Mouse (Mus musculus) forebrain, embryonic 16.5 days (tissue): ENCODE data around the gene Kirrel3. TPM values are rescaled to one million over a fixed set of nuclear protein-coding genes. Genes with fewer than 3 reads are reported as not detected.
A peak's percentile ranks its signal among the peaks of the same experiment; 100 is the strongest.

Experiments
- ATAC-seq: fragments of 200-750 bp; cut with Nextera tagmentation; 2 replicates; pipeline ENCODE4 v1.8.0; 2017; ENCODE audit warnings: mild to moderate bottlenecking, moderate library complexity
- H3K27ac ChIP-seq: fragments of 300-500 bp; sonication (generic); 2 replicates; pipeline ENCODE4 v1.5.1; 2014; ENCODE audit warnings: low read length, control low read depth
- H3K27me3 ChIP-seq: fragments of 300-500 bp; sonication (generic); replicated peaks from 2 replicates; pipeline ENCODE4 v1.6.1; 2014; ENCODE audit warnings: low read length; ENCODE audit not compliant: control insufficient read depth, insufficient read depth
- H3K36me3 ChIP-seq: fragments of 300-500 bp; sonication (generic); 2 replicates; pipeline ENCODE4 v1.6.1; 2014; ENCODE audit not compliant: control insufficient read depth, insufficient read depth
- H3K4me1 ChIP-seq: fragments of 300-500 bp; sonication (generic); replicated peaks from 2 replicates; pipeline ENCODE4 v1.6.1; 2014; ENCODE audit warnings: low read length; ENCODE audit not compliant: control insufficient read depth, insufficient read depth
- H3K4me2 ChIP-seq: fragments of 300-500 bp; sonication (generic); 2 replicates; pipeline ENCODE4 v1.6.1; 2014; ENCODE audit warnings: mild to moderate bottlenecking, low read length, control low read depth
- H3K4me3 ChIP-seq: fragments of 300-500 bp; sonication (generic); replicated peaks from 2 replicates; pipeline ENCODE4 v1.5.1; 2014; ENCODE audit warnings: mild to moderate bottlenecking, low read length, control low read depth
- H3K9ac ChIP-seq: fragments of 300-500 bp; sonication (generic); replicated peaks from 2 replicates; pipeline ENCODE4 v1.6.1; 2014; ENCODE audit warnings: low read depth, low read length, control low read depth
- H3K9me3 ChIP-seq: fragments of 300-500 bp; sonication (generic); 2 replicates; pipeline ENCODE4 v1.6.1; 2016; ENCODE audit warnings: low read length; ENCODE audit not compliant: control insufficient read depth
- WGBS: fragments of 180-500 bp; shearing (Covaris S2); extraction: QIAGEN DNeasy Blood & Tissue Kit; methylation state at CpG from one replicate; pipeline ENCODE4 v1.1.7; 2014; 5-methylcytosine and 5-hydroxymethylcytosine counted together
- polyA plus RNA-seq: library from polyadenylated mRNA; unstranded; fragments of >200 nt; fragmentation: Nextera tagmentation; extraction: Ambion mirVana; gene quantifications from 2 replicates; pipeline ENCODE4 v1.2.1, GENCODE M21; 2015

Gene Kirrel3
- polyA plus RNA-seq, 1 experiment from 2014 or later = 62.7 TPM

DNA sequence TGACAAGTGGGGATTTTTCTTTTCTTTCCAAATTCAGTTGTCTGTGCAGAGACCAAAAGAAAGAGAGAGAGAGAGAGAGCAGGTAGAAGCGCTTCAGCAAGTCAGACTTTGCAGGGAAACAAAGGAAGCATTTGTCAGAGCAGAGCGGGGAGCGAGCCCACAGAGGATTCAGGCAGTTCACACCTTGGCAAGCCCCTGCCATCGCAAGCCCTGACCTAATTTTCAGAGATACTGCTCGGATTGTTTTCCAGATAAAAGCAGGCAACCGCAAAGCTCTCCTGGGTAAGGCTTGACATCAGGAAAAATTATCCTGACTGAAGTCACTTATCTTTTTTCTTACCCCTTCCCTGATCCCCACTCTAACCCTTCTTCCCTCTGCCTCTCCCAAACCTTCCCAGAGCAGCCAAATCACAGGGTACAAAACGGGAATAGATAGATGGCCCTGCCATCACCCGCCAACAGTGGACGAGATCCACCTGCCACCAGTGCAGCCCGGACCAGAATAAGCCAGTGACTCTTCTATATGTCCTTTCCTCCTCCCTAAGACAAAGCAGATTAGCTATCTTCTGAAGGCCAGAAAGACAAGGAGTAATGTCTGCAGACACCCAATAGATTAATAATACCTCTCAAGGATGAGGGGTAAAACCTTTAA is 332.8 kb downstream of the Kirrel3 start:
- H3K4me1 ChIP-seq = peaks cover 2% of the 10 kb centered on the region; the same call in 1 of the 2 replicates
- H3K9me3 ChIP-seq = no peaks in the 10 kb centered on the region
- H3K36me3 ChIP-seq = no peaks in the 10 kb centered on the region
- ATAC-seq = peak; percentile 66
- H3K27ac ChIP-seq = peak overlapping the region; percentile 59
- WGBS = 32% methylated on average over 10 of the region's 10 CpGs
- no peak overlapping the region for H3K9ac ChIP-seq
- H3K4me3 ChIP-seq = no peak overlapping the region
- no peaks in the 10 kb centered on the region for H3K27me3 ChIP-seq
- H3K4me2 ChIP-seq = no peak overlapping the region

DNA sequence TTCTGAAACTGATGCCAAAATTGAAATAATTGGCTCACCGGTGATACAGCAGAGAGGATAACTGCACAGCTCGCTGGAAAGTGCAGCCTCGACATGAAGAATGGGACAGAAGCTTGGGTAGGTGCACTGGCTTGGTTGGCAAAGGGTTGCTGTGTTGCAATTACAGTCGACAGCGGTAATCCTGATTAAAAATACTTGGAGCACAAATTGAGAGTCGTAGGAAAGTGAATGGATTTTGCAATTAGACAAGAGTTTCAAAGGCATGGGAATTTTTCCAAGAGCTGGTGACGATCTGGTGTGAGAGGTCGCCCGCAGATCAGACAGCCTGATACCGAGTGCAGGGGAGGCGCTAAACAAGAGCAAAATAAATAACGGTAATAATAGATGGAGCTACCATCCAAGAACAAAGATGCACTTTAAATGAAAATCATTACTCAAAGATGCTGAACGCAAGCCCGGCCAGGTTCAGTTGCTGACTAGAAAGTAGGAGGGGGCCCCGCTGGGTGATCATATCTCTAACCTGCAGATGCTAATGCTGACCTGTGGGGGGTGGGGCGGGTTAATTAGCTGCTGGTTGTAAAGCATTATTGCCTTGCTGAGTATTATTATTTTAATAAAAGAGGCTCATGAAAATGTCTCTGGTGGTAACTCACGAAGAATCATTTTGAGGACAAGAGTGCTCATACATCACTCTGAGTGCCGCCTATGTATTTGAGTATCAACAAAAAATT is 338.8 kb downstream of the Kirrel3 start:
- no peak for ATAC-seq

DNA sequence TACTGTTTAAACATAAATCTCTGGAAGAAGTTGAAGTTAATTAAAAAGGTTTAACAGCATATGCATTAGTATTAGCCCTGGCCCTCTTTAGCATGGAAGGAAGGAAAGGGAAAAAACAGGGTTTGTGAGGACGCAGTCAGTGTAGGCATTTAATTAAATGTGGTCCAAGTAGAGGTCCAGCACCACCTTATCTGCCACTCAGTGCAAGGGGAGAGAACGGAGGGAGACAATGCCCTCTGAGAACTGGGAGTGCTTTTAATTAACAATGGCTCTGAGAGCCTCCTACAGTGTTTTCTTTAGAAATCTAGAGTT is 339.4 kb downstream of the Kirrel3 start:
- H3K4me1 ChIP-seq = peaks cover 18% of the 10 kb centered on the region
- no peak overlapping the region for H3K4me3 ChIP-seq
- ATAC-seq = no peak; the same call in 1 of the 2 replicates
- H3K4me2 ChIP-seq = no peak overlapping the region
- H3K36me3 ChIP-seq = no peaks in the 10 kb centered on the region
- no peaks in the 10 kb centered on the region for H3K27me3 ChIP-seq
- no peak overlapping the region for H3K9ac ChIP-seq
- H3K27ac ChIP-seq = no peak overlapping the region
- WGBS = 11% methylated on average over 2 of the region's 2 CpGs
- H3K9me3 ChIP-seq = no peaks in the 10 kb centered on the region

More for the DNA sequence above, 338.8 kb downstream of the Kirrel3 start:
- H3K4me3 ChIP-seq = no peak overlapping the region
- peak overlapping the region; percentile 10 for H3K4me2 ChIP-seq
- no peaks in the 10 kb centered on the region for H3K36me3 ChIP-seq
- H3K27me3 ChIP-seq = no peaks in the 10 kb centered on the region
- no peak overlapping the region for H3K9ac ChIP-seq
- H3K9me3 ChIP-seq = no peaks in the 10 kb centered on the region
- H3K27ac ChIP-seq = no peak overlapping the region
- 32% methylated on average over 18 of the region's 18 CpGs for WGBS
- H3K4me1 ChIP-seq = peaks cover 18% of the 10 kb centered on the region

DNA sequence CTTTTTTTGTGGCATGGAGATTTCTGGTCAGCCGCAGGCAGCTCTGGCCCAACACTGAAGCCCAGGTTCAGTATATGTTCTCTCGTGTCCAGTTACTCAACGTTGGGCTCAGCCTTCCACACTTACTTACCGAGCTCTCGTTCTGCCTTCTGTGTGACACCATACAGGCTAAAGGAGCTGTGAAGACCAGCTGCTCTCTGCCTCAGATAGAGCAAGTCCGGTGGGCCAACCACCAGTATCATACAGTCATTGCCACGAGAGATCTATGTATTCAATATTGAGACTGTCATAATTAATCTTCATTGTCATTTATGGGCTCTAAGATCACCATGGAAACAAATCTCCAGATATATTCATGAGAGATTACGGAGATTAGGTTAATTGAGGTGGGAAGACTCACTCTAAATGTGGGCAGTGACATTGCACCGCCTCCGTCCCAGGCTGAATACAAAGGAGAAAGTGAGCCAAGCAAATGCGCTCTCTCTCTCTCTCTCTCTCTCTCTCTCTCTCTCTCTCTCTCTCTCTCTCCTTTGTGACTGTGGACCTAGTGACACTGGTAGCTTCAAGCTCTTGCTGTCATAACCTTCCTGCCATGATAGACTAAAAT is 339.8 kb downstream of the Kirrel3 start:
- peaks cover 18% of the 10 kb centered on the region for H3K4me1 ChIP-seq
- no peak overlapping the region for H3K4me2 ChIP-seq
- WGBS = 19% methylated on average over 11 of the region's 11 CpGs
- H3K27me3 ChIP-seq = no peaks in the 10 kb centered on the region
- H3K9me3 ChIP-seq = no peaks in the 10 kb centered on the region
- no peaks in the 10 kb centered on the region for H3K36me3 ChIP-seq
- no peak; the same call in 1 of the 2 replicates for ATAC-seq
- no peak overlapping the region for H3K27ac ChIP-seq
- no peak overlapping the region for H3K9ac ChIP-seq
- H3K4me3 ChIP-seq = no peak overlapping the region

DNA sequence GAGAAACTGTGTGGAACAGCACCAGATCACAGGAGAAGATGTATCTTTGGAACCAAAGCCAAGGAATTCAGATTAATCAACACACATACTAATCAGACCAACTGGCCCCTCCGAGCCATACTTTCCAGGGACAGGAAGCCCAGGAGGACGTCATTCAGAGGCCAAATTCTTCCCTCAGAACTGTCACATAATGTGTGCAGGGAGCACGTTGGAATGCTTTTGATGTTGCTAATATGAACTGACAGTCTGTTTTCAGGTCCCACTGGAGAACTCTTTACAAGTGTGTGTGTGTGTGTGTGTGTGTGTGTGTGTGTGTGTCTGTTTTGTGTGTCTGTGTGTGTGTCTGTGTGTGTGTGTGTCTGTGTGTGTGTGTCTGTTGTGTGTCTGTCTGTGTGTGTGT is 345.0 kb downstream of the Kirrel3 start:
- Histone ChIP-seq H3K27me3 (no peaks in the 10 kb centered on the region), H3K9ac (no peak overlapping the region)
- WGBS = 33% methylated on average over 3 of the region's 3 CpGs

DNA sequence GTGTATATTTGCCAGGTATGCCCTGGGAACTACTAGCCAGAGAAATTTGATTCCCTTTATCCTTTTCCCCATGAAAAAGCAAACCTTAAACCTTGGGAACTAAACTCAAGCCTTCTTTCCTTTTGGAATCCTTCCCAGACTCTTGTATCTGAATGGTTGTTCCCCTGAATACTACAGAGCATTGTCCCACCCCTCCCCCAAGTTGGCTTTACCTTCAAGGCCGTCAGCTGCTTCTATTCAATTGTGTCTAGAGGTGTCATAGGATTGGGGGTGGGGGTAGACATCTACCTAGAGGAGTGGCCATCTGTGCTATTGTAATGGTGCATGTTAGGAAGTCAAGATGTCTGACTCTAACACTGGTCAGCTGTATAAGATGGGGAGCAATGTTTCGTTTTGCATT is 351.1 kb downstream of the Kirrel3 start:
- Histone ChIP-seq H3K36me3 (no peaks in the 10 kb centered on the region), H3K27ac (no peak overlapping the region), H3K9me3 (no peaks in the 10 kb centered on the region), H3K4me1 (peaks cover 5% of the 10 kb centered on the region), H3K9ac (no peak overlapping the region), H3K4me3 (no peak overlapping the region), H3K4me2 (no peak overlapping the region), H3K27me3 (no peaks in the 10 kb centered on the region)
- no peak for ATAC-seq
- WGBS = 47% methylated on average over 2 of the region's 2 CpGs

More for the DNA sequence above, 345.0 kb downstream of the Kirrel3 start:
- H3K4me2 ChIP-seq = no peak overlapping the region
- H3K4me1 ChIP-seq = peaks cover 3% of the 10 kb centered on the region
- no peaks in the 10 kb centered on the region for H3K9me3 ChIP-seq
- H3K27ac ChIP-seq = no peak overlapping the region
- no peaks in the 10 kb centered on the region for H3K36me3 ChIP-seq
- no peak overlapping the region for H3K4me3 ChIP-seq
- ATAC-seq = no peak

DNA sequence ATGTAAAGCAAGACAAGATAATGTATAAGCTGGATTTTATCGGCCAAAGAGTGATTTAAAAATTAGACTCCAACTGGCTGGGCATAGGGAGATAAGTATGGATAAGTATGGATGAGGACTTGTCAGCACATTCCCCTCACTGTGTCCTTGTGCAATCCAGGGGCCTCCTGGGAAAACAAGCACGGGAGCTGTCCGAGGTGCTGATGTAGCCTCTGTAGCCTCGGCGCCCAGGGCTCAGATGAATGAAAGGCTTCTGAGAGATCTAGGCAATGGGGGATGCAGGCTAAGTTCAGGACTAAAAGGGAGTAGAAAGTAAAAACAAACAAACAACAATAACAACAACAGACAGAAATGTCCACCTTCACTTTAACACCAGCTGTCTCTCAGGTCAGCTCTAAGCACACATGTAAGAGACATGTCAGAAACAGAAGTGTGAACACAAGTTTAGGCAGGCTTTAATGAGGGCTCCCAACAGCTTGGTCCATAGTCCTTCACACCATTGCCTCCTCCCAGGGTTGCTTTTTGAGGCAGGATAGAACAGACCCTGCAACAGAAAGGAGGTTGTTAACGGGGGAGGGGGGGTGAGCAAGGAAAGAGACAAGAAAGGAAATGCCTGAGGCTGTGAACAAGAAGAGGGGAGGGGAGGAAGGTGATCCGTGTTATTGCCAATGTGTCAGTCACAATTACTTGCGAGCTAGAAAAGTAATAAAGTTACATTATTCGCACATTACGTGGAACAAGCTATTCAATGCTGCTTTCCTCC is 352.2 kb downstream of the Kirrel3 start:
- 33% methylated on average over 10 of the region's 10 CpGs for WGBS
- H3K9me3 ChIP-seq = no peaks in the 10 kb centered on the region
- no peak overlapping the region for H3K4me2 ChIP-seq
- H3K27ac ChIP-seq = no peak overlapping the region
- H3K9ac ChIP-seq = no peak overlapping the region
- no peak overlapping the region for H3K4me3 ChIP-seq
- no peaks in the 10 kb centered on the region for H3K36me3 ChIP-seq
- no peaks in the 10 kb centered on the region for H3K27me3 ChIP-seq
- H3K4me1 ChIP-seq = peaks cover 11% of the 10 kb centered on the region
- ATAC-seq = peak; percentile 57; the same call in 1 of the 2 replicates

DNA sequence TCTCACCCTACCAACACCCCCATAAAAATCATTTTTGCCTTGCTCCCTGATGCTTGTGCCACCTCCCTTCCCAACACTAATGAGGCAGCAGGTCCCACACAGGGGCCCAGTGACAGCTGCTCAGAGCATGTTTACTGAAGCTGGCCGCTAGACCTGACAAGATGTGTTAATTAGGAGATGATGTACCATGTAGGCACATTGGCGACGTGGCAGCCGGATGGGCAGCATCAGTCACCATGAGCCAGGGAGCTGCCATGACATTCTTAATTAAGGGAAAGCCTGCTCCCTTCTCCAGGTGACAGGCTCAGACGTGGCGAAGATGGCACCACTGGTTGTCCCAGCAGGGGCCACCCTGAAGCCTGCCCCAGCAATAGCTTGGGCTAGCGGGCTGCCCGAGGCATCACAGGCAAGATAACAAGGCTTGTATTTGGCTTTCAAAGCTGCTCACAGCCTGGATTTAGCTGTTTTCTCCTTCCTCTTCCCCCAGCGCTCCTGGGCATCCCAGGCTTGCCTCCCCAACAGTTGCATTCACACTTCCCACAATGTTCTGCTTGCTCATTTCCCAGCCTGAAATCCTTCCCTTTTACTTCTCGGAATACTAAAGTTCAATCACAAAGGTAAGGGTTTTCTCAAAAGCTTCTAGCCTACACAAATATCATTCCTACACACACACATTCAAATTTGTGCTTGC is 357.7 kb downstream of the Kirrel3 start:
- H3K36me3 ChIP-seq = no peaks in the 10 kb centered on the region
- H3K27me3 ChIP-seq = no peaks in the 10 kb centered on the region
- WGBS = 49% methylated on average over 10 of the region's 10 CpGs
- H3K9me3 ChIP-seq = no peaks in the 10 kb centered on the region
- no peak overlapping the region for H3K4me3 ChIP-seq
- no peak overlapping the region for H3K4me2 ChIP-seq
- H3K9ac ChIP-seq = no peak overlapping the region
- no peak overlapping the region for H3K27ac ChIP-seq
- no peak for ATAC-seq
- H3K4me1 ChIP-seq = peaks cover 11% of the 10 kb centered on the region
